Mouse (Mus musculus): ENCODE data around the gene Tmem234. TPM values are rescaled to one million over a fixed set of nuclear protein-coding genes. Genes with fewer than 3 reads are reported as not detected.

Tmem234 gene
- polyA plus RNA-seq, 1 experiment from 2014 or later, result 198 TPM

DNA sequence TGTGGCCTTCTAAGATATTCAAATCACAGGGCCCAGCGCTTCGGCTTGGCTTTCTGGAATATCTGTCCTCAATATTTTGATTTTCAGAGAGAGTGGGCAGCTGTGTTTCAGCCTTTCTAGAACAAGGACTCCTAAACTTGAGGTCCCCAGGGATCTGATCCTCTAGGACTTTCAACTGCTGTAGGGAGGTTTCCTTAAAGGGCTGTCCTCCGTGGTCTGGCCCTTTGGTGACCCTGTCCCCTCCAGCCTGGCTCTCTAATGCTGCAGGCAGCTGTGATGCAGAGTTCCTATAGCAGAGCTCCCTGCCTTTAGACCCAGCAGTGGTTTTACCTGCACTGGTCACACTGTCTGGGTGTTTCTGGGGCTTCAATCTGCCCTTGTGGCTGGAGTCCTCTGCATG, 16.2 kb downstream of the Tmem234 start:
- no peaks in the 10 kb centered on the region for H3K27me3 ChIP-seq (replicated peaks)
- H3K4me3 ChIP-seq (replicated peaks), result no peak overlapping the region
- no peak overlapping the region for H3K9ac ChIP-seq (replicated peaks)
- ATAC-seq (ENCODE audit: low FRiP score), result no peak
- H3K9me3 ChIP-seq (replicated peaks), result no peaks in the 10 kb centered on the region
- H3K4me2 ChIP-seq, result no peak overlapping the region
- H3K4me1 ChIP-seq, result peaks cover 45% of the 10 kb centered on the region
- H3K27ac ChIP-seq (replicated peaks), result no peak overlapping the region
- H3K36me3 ChIP-seq, result peaks cover 11% of the 10 kb centered on the region; the same call in 1 of the 2 replicates
- WGBS, result 95% methylated on average over 3 of the region's 3 CpGs

DNA sequence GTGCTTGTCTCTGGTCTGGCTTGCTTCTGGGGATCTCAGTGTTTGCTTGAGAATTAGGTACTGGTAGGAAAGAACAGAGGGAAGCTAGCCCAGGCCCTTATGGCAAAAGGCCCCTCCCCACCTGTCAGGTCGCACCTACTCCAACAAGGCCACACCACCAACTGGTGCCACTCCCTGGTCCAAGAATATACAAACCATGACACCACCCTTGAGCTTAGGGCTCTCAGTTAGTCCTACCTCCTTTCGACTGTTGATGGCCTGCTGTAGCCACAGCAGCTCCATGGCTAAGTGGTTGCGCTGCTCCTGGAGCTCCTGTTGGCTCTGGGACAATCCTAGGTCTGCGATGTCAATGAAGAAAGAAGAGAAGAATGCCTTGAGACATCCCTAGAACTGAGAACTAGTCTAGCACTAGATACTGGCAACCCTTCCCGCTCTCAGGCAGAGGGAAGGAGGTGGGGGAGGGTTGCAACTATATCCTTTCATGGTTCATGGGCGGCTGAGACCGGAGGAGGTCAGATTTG, 16.7 kb downstream of the Tmem234 start:
- ATAC-seq (ENCODE audit: low FRiP score), result no peak
- no peaks in the 10 kb centered on the region for H3K27me3 ChIP-seq (replicated peaks)
- 96% methylated on average over 7 of the region's 7 CpGs for WGBS
- H3K27ac ChIP-seq (replicated peaks), result no peak overlapping the region
- H3K9me3 ChIP-seq (replicated peaks), result no peaks in the 10 kb centered on the region
- H3K4me1 ChIP-seq, result peaks cover 50% of the 10 kb centered on the region
- H3K36me3 ChIP-seq, result peaks cover 11% of the 10 kb centered on the region; the same call in 1 of the 2 replicates
- H3K4me2 ChIP-seq, result no peak overlapping the region
- H3K4me3 ChIP-seq (replicated peaks), result no peak overlapping the region
- H3K9ac ChIP-seq (replicated peaks), result no peak overlapping the region

DNA sequence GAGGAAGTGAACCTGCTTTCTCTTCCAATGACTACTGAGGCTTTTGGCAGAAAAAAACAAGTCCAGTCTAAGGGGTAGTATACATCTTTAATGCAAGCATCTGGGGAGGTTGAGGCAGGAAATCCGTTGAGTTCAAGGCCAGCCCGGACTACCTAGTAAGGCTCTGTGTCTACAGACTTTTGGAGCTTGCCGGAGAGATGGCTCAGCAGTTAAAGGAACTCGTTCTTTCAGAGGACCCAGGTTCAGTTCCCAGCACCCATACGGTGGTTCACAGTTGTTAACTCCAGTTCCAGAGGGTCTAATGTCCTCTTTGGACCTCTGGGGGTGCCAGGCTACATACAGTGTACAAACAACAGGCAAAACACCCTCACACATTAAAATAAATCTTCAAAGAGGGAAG, 17.6 kb downstream of the Tmem234 start:
- WGBS, result 95% methylated on average over 5 of the region's 5 CpGs
- Histone ChIP-seq H3K9me3 (replicated peaks) (no peaks in the 10 kb centered on the region), H3K4me2 (peak overlapping the region; percentile 85), H3K9ac (replicated peaks) (peak overlapping the region; percentile 85), H3K4me1 (peaks cover 59% of the 10 kb centered on the region), H3K4me3 (replicated peaks) (peak overlapping the region; percentile 66), H3K27ac (replicated peaks) (peak overlapping the region; percentile 93), H3K36me3 (peaks cover 11% of the 10 kb centered on the region; the same call in 1 of the 2 replicates), H3K27me3 (replicated peaks) (no peaks in the 10 kb centered on the region)
- ATAC-seq (ENCODE audit: low FRiP score), result no peak

DNA sequence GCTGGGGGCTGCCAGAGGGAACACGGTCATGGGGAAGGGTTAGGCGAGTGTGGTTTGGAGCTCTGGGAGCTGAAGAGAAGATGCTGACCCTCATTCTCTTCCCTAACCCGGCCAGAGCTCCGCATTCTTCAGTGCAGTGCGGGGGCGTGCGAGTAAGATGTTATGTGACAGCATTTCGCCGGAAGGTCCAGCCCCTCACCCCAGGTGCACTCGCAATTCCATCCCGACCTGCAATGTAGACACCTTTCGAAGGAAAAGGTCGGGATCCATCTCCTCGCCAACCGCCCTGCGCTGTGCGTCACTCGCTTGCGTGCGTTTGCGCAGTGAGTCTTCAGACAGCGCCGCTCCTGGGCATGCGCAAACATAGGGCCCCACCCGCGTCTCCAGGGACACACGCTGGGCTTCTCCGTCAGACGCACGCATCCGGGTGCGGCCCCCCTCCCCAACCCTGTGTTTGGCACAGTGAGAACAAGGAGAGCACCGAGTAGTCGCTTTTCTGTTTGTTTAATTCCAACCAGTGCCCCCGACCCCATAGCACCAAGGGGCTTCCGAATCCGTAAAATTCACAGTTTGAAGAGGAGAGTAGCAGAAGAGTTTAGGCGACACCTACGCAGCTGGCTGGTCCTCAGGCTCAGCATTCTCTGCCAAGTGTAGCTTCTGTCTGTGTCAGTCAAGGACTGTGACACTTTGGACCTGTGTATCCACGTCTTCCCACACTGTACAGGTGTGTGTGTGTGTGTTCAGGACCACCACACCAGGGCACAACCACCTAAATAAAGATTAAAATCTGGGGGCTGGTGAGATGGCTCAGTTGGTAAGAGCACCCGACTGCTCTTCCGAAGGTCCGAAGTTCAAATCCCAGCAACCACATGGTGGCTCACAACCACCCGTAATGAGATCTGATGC, 18.6 kb downstream of the Tmem234 start, which contains the start of gene Iqcc:
Gene Iqcc (minus strand): TSS at position 314 of the 906 bp plus-strand sequence.
- H3K4me1 ChIP-seq, result peaks cover 58% of the 10 kb centered on the region
- peak within 1 kb of the TSS; percentile 93 for H3K27ac ChIP-seq (replicated peaks)
- H3K9me3 ChIP-seq (replicated peaks), result no peaks in the 10 kb centered on the region
- 4% methylated on average over 44 of the region's 44 CpGs for WGBS
- peak within 1 kb of the TSS; percentile 85 for H3K4me2 ChIP-seq
- no peaks in the 10 kb centered on the region for H3K27me3 ChIP-seq (replicated peaks)
- peak within 1 kb of the TSS; percentile 85 for H3K9ac ChIP-seq (replicated peaks)
- H3K36me3 ChIP-seq, result peaks cover 11% of the 10 kb centered on the region; the same call in 1 of the 2 replicates
- peak within 1 kb of the TSS; percentile 66 for H3K4me3 ChIP-seq (replicated peaks)
- ATAC-seq (ENCODE audit: low FRiP score), result peak; percentile 90

DNA sequence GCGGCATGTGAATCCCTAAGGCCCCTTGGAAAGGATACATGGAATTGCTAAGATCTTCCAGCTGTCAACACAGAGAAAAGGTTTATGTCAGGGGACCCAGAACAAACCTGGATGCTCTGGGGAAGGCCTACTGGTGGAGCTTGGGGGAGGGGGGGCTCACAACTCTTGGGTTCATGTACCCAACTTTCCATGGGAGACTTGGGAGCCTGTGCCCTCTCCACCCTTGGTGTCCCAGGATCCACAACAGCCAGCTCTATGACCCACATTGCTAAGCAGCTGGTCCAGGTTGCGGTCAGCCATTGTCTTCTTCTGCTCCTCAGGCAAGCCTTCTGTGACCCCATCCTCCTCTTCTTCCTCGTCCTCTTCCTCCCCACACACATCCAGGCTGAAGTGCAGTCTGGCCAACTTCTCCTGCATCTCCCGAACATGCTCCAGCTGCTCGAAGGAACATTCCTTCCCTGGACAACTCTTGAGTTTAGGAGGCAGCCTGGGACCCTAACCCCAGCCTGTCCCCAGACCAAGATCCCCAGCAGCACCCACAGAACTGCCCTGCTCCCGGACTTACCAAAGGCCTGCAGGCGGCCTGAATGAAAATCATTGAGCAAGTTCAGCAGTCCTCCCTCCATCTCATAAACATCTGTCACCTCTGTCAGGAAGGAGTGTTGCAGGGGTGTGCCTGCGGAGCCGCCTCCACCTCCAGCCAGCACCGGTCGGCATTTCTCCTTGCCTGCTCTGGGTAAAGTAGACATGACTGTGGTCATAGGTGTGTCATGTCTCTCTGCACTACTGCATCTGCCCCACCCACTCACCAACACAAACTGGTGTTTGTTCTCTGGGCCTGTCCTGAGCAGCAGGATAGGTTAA, 20.2 kb downstream of the Tmem234 start:
- H3K4me2 ChIP-seq, result peak overlapping the region; percentile 0; the same call in 1 of the 2 replicates
- 90% methylated on average over 11 of the region's 11 CpGs for WGBS
- 0 out of 2 replicates have a peak overlapping the region, but pooled peaks have one; percentile 11 for H3K9ac ChIP-seq (replicated peaks)
- no peaks in the 10 kb centered on the region for H3K27me3 ChIP-seq (replicated peaks)
- no peak overlapping the region for H3K4me3 ChIP-seq (replicated peaks)
- H3K4me1 ChIP-seq, result peaks cover 65% of the 10 kb centered on the region
- peaks cover 11% of the 10 kb centered on the region; the same call in 1 of the 2 replicates for H3K36me3 ChIP-seq
- H3K27ac ChIP-seq (replicated peaks), result peak overlapping the region; percentile 13; the same call in 1 of the 2 replicates
- no peaks in the 10 kb centered on the region for H3K9me3 ChIP-seq (replicated peaks)
- no peak for ATAC-seq (ENCODE audit: low FRiP score)

DNA sequence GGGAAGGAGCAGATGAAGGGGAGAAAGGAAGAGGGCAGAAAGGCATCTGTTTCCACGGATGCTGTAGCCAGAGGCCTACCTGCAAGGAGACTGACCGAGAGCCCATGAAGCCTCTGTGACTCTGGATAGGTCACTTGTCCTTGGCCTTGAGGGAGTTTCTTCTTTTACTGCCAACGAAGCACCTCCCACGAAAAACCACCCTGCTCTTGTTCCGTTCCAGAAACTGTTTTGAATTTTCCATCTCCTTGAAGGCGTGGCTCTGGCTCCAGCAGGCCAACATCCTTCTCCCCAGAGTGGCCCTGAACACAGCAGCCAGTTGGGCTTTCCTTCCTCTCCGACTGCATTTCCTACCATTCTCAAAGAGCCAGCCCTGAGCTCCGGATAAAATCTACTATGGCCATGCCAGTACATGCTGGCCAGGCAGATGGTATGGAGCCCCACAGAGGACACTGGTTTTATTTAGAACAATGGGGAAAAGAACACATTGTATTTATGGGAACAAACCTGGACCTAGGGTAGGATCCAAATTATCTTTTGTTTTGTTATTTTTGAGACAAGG, 20.9 kb downstream of the Tmem234 start:
- Histone ChIP-seq H3K36me3 (peaks cover 16% of the 10 kb centered on the region), H3K4me2 (peak overlapping the region; percentile 68; the same call in 1 of the 2 replicates), H3K27ac (replicated peaks) (no peak overlapping the region), H3K4me3 (replicated peaks) (no peak overlapping the region), H3K9me3 (replicated peaks) (no peaks in the 10 kb centered on the region), H3K4me1 (peaks cover 71% of the 10 kb centered on the region), H3K9ac (replicated peaks) (no peak overlapping the region), H3K27me3 (replicated peaks) (no peaks in the 10 kb centered on the region)
- ATAC-seq (ENCODE audit: low FRiP score), result no peak
- 92% methylated on average over 8 of the region's 8 CpGs for WGBS

DNA sequence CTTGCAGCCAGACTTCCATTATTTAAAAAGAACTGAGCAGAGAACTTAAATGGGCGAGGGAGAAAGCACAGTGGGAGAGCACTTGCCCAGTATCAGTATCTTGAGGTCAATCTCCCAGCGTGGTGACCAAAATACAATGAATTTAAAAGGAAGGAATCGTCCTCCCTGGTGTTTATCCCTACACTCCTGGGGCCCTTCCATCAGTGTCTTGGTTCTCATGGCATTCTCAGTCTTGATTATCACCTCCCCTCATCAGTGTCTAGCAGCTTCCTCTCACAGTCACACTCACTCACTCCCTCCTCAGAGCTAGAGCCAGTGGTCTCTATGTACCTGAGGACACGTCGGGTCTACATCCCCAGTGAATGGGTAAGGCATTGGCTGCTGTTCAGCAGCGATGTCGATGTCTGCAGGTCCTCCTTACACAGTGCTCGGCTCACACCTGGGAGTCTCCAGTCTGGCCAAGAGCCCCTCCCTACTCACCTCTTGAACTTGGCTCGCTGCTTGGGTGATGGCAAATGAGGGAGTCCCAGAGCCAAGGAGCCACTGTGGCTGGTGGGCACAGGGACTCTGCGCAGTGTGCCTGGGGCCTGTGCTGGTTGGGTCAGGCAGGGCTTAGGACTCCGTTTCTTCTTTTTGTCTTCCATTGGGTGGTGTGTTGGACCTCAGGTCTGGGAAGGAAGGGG, 21.8 kb downstream of the Tmem234 start:
- H3K9me3 ChIP-seq (replicated peaks), result no peaks in the 10 kb centered on the region
- no peak for ATAC-seq (ENCODE audit: low FRiP score)
- peaks cover 19% of the 10 kb centered on the region for H3K36me3 ChIP-seq
- H3K27me3 ChIP-seq (replicated peaks), result no peaks in the 10 kb centered on the region
- H3K4me2 ChIP-seq, result peak overlapping the region; percentile 68
- H3K4me1 ChIP-seq, result peaks cover 66% of the 10 kb centered on the region
- peak overlapping the region; percentile 74; the same call in 1 of the 2 replicates for H3K9ac ChIP-seq (replicated peaks)
- 79% methylated on average over 11 of the region's 11 CpGs for WGBS
- H3K27ac ChIP-seq (replicated peaks), result peak overlapping the region; percentile 93
- H3K4me3 ChIP-seq (replicated peaks), result peak overlapping the region; percentile 64

DNA sequence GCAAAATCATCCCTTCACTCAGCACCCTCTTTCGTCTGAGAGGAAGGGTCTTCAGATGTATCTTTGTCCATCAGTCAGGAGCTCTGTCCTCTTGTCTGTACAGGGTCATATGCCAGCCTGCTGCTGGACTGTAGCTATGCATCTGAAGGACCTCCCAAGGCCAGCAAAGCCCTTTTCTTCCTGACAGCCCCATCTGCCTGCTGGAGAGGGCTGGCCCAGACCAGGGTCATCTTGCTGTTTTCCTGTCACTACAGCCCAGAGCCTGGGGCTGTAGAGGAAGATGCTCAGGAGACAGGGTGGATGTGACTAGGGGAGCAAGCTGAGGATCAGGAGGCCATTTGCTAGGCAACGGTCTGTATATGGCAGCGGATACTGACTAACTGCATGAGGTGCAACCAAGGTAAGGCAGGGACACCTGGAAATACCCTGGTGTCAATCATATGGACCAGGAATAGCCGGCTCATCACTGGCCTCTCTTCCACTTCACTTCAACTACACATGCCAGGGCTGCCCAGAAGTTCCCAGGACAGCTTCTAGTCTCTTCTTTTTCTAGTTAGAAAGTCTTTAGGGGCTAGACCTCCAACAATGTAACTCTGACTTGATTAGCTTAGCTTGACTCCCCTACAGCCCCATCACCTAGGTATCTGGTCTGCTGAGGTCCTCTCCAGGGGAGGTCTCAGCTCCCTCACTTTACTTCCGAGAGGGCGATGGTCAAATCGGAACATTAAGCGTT, 22.5 kb downstream of the Tmem234 start:
- H3K4me2 ChIP-seq, result peak overlapping the region; percentile 68
- no peaks in the 10 kb centered on the region for H3K27me3 ChIP-seq (replicated peaks)
- H3K27ac ChIP-seq (replicated peaks), result peak overlapping the region; percentile 93
- H3K9ac ChIP-seq (replicated peaks), result peak overlapping the region; percentile 74
- H3K36me3 ChIP-seq, result peaks cover 24% of the 10 kb centered on the region
- H3K9me3 ChIP-seq (replicated peaks), result no peaks in the 10 kb centered on the region
- H3K4me3 ChIP-seq (replicated peaks), result peak overlapping the region; percentile 64
- WGBS, result 20% methylated on average over 8 of the region's 8 CpGs
- ATAC-seq (ENCODE audit: low FRiP score), result no peak
- H3K4me1 ChIP-seq, result peaks cover 58% of the 10 kb centered on the region

DNA sequence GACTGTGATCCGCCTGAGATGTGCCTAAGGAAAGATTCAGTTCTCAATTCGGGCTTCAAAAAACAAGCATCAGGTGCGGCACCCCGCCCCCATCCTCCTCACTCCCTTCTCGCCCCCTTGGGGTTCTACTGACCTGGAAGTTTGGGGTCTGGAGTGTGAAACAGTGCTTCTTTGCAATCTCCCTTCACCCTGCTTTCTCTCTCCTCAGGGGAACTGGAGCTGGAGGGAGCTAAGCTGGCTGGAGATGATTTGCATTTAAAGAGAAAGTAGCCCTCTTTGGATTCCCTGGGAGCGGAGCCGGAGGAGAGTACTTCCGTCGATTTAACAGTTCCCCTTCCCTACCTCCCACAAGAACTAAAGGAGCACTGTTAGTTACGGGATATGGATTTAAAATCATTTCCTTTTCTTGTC, 23.2 kb downstream of the Tmem234 start, which contains the start of gene Ccdc28b:
Gene Ccdc28b (minus strand): TSS at position 267 of the 411 bp plus-strand sequence.
- under 1% methylated on average over 10 of the region's 10 CpGs for WGBS
- peak; percentile 63 for ATAC-seq (ENCODE audit: low FRiP score)
- Histone ChIP-seq H3K36me3 (peaks cover 31% of the 10 kb centered on the region), H3K27ac (replicated peaks) (peak within 1 kb of the TSS; percentile 93), H3K4me3 (replicated peaks) (peak within 1 kb of the TSS; percentile 64), H3K27me3 (replicated peaks) (no peaks in the 10 kb centered on the region), H3K9ac (replicated peaks) (peak within 1 kb of the TSS; percentile 74), H3K9me3 (replicated peaks) (no peaks in the 10 kb centered on the region), H3K4me1 (peaks cover 52% of the 10 kb centered on the region), H3K4me2 (peak within 1 kb of the TSS; percentile 68)
